Mouse (Mus musculus) gastrocnemius, postnatal 25 days (tissue): ENCODE data around the gene Zfp568. TPM values are rescaled to one million over a fixed set of nuclear protein-coding genes. Genes with fewer than 3 reads are reported as not detected.
A peak's percentile ranks its signal among the peaks of the same experiment; 100 is the strongest.

ENCODE experiments used
- DNase-seq: peaks from one replicate; pipeline ENCODE4 v3.0.0; 2022
- total RNA-seq, 2 experiments: library from RNA; stranded (reverse); gene quantifications; 1 replicate in 1 of 2; 2 replicates in 1 of 2; pipeline ENCODE4 v1.2.3; 2021

Gene Zfp568
- total RNA-seq, 2 experiments from 2014 or later = 19.1 to 23.4 TPM

GRCm38 (mm10) chr7:30053591-30053990 is 69.8 kb downstream of the Zfp568 start:
- DNase-seq = no peak

GRCm38 (mm10) chr7:30060341-30060740 is 76.6 kb downstream of the Zfp568 start:
- no peak for DNase-seq

GRCm38 (mm10) chr7:30062478-30062877 is 78.7 kb downstream of the Zfp568 start:
- DNase-seq = no peak

GRCm38 (mm10) chr7:30064622-30065021 is 80.9 kb downstream of the Zfp568 start:
- no peak for DNase-seq

GRCm38 (mm10) chr7:30072146-30073028 is 88.6 kb downstream of the Zfp568 start, which contains the start of gene Zfp82:
TSS of gene Zfp82 (minus strand) at chr7:30072900.
- DNase-seq = peak; percentile 80

Other genes with a start within 250 kb of the Zfp568 start
- gene Zfp84, start 215.4 kb upstream of the Zfp568 start, total RNA-seq = 1 to 10 TPM; 6.4 to 6.9 TPM
- 1 to 10 TPM; 2.2 to 2.8 TPM for gene Zfp30, start 200.0 kb upstream of the Zfp568 start, total RNA-seq
- 1 to 10 TPM; 7.5 to 8.3 TPM for gene Zfp790, start 167.8 kb upstream of the Zfp568 start, total RNA-seq
- 1 to 10 TPM; 1.6 TPM for gene Zfp940, start 130.3 kb upstream of the Zfp568 start, total RNA-seq
- gene Zfp420, start 124.0 kb upstream of the Zfp568 start, total RNA-seq = 1 to 10 TPM; 2.9 to 3.2 TPM
- 1 to 10 TPM; 5.8 to 6.3 TPM for gene Zfp27, start 77.4 kb upstream of the Zfp568 start, total RNA-seq
- 1 to 10 TPM; 4.9 to 7.2 TPM for gene Zfp383, start 75.7 kb upstream of the Zfp568 start, total RNA-seq
- gene Zfp74, start 29.9 kb upstream of the Zfp568 start, total RNA-seq = 1 to 10 TPM; 4.5 to 5.9 TPM
- 1 to 10 TPM; 1.2 to 2.0 TPM for gene Zfp14, start 67.4 kb downstream of the Zfp568 start, total RNA-seq
- 1 to 10 TPM; 1.5 to 1.7 TPM for gene Zfp82, start 88.9 kb downstream of the Zfp568 start, total RNA-seq
- gene Gm26920, start 106.5 kb downstream of the Zfp568 start, total RNA-seq = not detected
- 1 to 10 TPM; 1.6 to 2.3 TPM for gene Zfp566, start 106.6 kb downstream of the Zfp568 start, total RNA-seq
- gene Zfp260, start 110.8 kb downstream of the Zfp568 start, total RNA-seq = 10 to 100 TPM; 24.1 to 24.4 TPM
- gene Zfp382, start 138.0 kb downstream of the Zfp568 start, total RNA-seq = 1 to 10 TPM; 1.0 to 1.1 TPM
- gene Zfp146, start 185.8 kb downstream of the Zfp568 start, total RNA-seq = 10 to 100 TPM; 21.4 to 28.0 TPM
- gene Cox7a1, start 200.2 kb downstream of the Zfp568 start, total RNA-seq = 1,000 to 10,000 TPM; 1,093 to 1,260 TPM
- 100 to 1,000 TPM; 201 to 255 TPM for gene Capns1, start 214.9 kb downstream of the Zfp568 start, total RNA-seq
- gene Polr2i, start 248.0 kb downstream of the Zfp568 start, total RNA-seq = 10 to 100 TPM; 50.8 to 58.9 TPM
- gene Tbcb, start 248.3 kb downstream of the Zfp568 start, total RNA-seq = 10 to 100 TPM; 25.0 to 25.9 TPM